In genomic region chr15:102025136-102025872, GRCm38 (mm10) we compare ENCODE assay signal across 9 mouse cellular contexts. TPM values are rescaled to one million over a fixed set of nuclear protein-coding genes. Genes with fewer than 3 reads are reported as not detected.
DNase-seq lines count a peak whose midpoint lies in the region; ATAC-seq and TF ChIP-seq lines count a peak whose summit lies in the region.
"Had no signal": no experiment of that assay in that cellular context is flagged by ENCODE, and none has a peak within 500 bp of the region (broad histone marks: within the 10 kb centered on the region; RNA-seq: fewer than 3 reads in every experiment).

No protein-coding gene starts in this region.

- no peaks in the 10 kb centered on the region for H3K36me3 ChIP-seq in kidney, postnatal 0 days (ENCODE audit: insufficient read depth, low read length)
- no peaks in the 10 kb centered on the region for H3K36me3 ChIP-seq in forebrain, embryonic 13.5 days (ENCODE audit: poor library complexity, severe bottlenecking)
- no peaks in the 10 kb centered on the region for H3K36me3 ChIP-seq in limb, embryonic 11.5 days (ENCODE audit: control insufficient read depth, insufficient read depth, low read length)
- no peaks in the 10 kb centered on the region for H3K36me3 ChIP-seq in neural tube, embryonic 15.5 days

- TF ChIP-seq CTCF in kidney, postnatal 0 days (IDR thresholded peaks at IDR 0.05; ENCODE audit: low read depth), result no peak

- H3K9ac ChIP-seq in kidney, postnatal 0 days (ENCODE audit: low read depth, low read length), result peak overlapping the region; percentile 32
- peak overlapping the region; percentile 45; the same call in 1 of the 2 replicates for H3K9ac ChIP-seq in forebrain, embryonic 13.5 days
- H3K9ac ChIP-seq in limb, embryonic 11.5 days (ENCODE audit: low read length), result peak overlapping the region; percentile 45; the same call in 1 of the 2 replicates
- H3K9ac ChIP-seq in neural tube, embryonic 15.5 days (replicated peaks), result no peak overlapping the region

- peak overlapping the region; percentile 42 for H3K4me2 ChIP-seq in kidney, postnatal 0 days (ENCODE audit: low read length)
- peak overlapping the region; percentile 33 for H3K4me2 ChIP-seq in forebrain, embryonic 13.5 days
- peak overlapping the region; percentile 27 for H3K4me2 ChIP-seq in limb, embryonic 11.5 days (ENCODE audit: low read depth, severe bottlenecking)
- H3K4me2 ChIP-seq in neural tube, embryonic 15.5 days, result peak overlapping the region; percentile 32

- 9% methylated on average over 22 of the region's 22 CpGs for WGBS in kidney, postnatal 0 days
- WGBS in forebrain, embryonic 13.5 days, result 4% methylated on average over 22 of the region's 22 CpGs
- 4% methylated on average over 21 of the region's 22 CpGs for WGBS in limb, embryonic 11.5 days
- whole genome bisulfite sequencing in neural tube, embryonic 15.5 days, result 12% methylated on average over 22 of the region's 22 CpGs

- H3K4me3 ChIP-seq in kidney, postnatal 0 days (replicated peaks; ENCODE audit: low read depth, low read length), result 0 out of 2 replicates have a peak overlapping the region, but pooled peaks have one; percentile 16
- H3K4me3 ChIP-seq in forebrain, embryonic 13.5 days, result 0 out of 2 replicates have a peak overlapping the region, but pooled peaks have one; percentile 6
- no peak overlapping the region for H3K4me3 ChIP-seq in limb, embryonic 11.5 days (ENCODE audit: low read depth, low read length)
- no peak overlapping the region for H3K4me3 ChIP-seq in neural tube, embryonic 15.5 days (replicated peaks)

- no peaks in the 10 kb centered on the region for H3K9me3 ChIP-seq in kidney, postnatal 0 days (replicated peaks; ENCODE audit: low read length)
- no peaks in the 10 kb centered on the region for H3K9me3 ChIP-seq in forebrain, embryonic 13.5 days (replicated peaks)
- H3K9me3 ChIP-seq in limb, embryonic 11.5 days (ENCODE audit: control insufficient read depth, low read length), result no peaks in the 10 kb centered on the region
- no peaks in the 10 kb centered on the region for H3K9me3 ChIP-seq in neural tube, embryonic 15.5 days (replicated peaks)

- DNase-seq in kidney, postnatal 0 days (ENCODE audit: low spot score), result peak; percentile 50
- DNase-seq in kidney, adult 9 months, result no peak
- DNase-seq in limb, embryonic 11.5 days (ENCODE audit: low spot score), result peak; percentile 56
- DNase-seq in cerebellum, adult 18-20 months, result no peak
- no peak for DNase-seq in spleen, postnatal 4 days (ENCODE audit: low spot score in 2 of 2)
- no peak for DNase-seq in urinary bladder, postnatal 36 days (ENCODE audit: low spot score in 2 of 2)

- H3K4me1 ChIP-seq in kidney, postnatal 0 days (replicated peaks; ENCODE audit: insufficient read depth, low read length), result peaks cover 20% of the 10 kb centered on the region
- H3K4me1 ChIP-seq in forebrain, embryonic 13.5 days, result peaks cover 18% of the 10 kb centered on the region
- H3K4me1 ChIP-seq in limb, embryonic 11.5 days (ENCODE audit: control insufficient read depth, insufficient read depth, low read length), result peaks cover 16% of the 10 kb centered on the region
- H3K4me1 ChIP-seq in neural tube, embryonic 15.5 days, result peaks cover 20% of the 10 kb centered on the region

- H3K27me3 ChIP-seq in kidney, postnatal 0 days (ENCODE audit: insufficient read depth, low read length), result no peaks in the 10 kb centered on the region
- H3K27me3 ChIP-seq in forebrain, embryonic 13.5 days, result peaks cover 57% of the 10 kb centered on the region
- H3K27me3 ChIP-seq in limb, embryonic 11.5 days (ENCODE audit: control insufficient read depth, insufficient read depth, low read length), result peaks cover 29% of the 10 kb centered on the region
- peaks cover 54% of the 10 kb centered on the region for H3K27me3 ChIP-seq in neural tube, embryonic 15.5 days (replicated peaks)
- H3K27me3 ChIP-seq: Patski had no signal

- ATAC-seq in kidney, postnatal 0 days (replicated peaks; ENCODE audit: low FRiP score, low read depth), result peak; percentile 40; the same call in 1 of the 2 replicates
- no peak for ATAC-seq in forebrain, embryonic 13.5 days
- ATAC-seq in limb, embryonic 11.5 days (ENCODE audit: insufficient number of reproducible peaks, low FRiP score, low TSS enrichment, low read depth), result no peak
- no peak for ATAC-seq in neural tube, embryonic 15.5 days (ENCODE audit: low FRiP score)
- ATAC-seq: Patski had no signal

- H3K27ac ChIP-seq in kidney, postnatal 0 days, result peak overlapping the region; percentile 73
- H3K27ac ChIP-seq in forebrain, embryonic 13.5 days, result no peak overlapping the region
- H3K27ac ChIP-seq in limb, embryonic 11.5 days (replicated peaks; ENCODE audit: low read depth, low read length), result no peak overlapping the region
- H3K27ac ChIP-seq in neural tube, embryonic 15.5 days (replicated peaks), result no peak overlapping the region

RNA-seq across cellular contexts. Expression of gene Krt18, which starts 2.7 kb away (rescaled TPM):
- polyA plus RNA-seq in kidney, postnatal 0 days (2015; fragmentation: Nextera tagmentation; extraction: Ambion mirVana), result 252 and 256 TPM in 2 replicates
- polyA plus RNA-seq in forebrain, embryonic 13.5 days (2015; fragmentation: Nextera tagmentation; extraction: Ambion mirVana), result 2.4 and 6.3 TPM in 2 replicates
- 26.8 and 30.1 TPM in 2 replicates for polyA plus RNA-seq in limb, embryonic 11.5 days (2014; fragmentation: Nextera tagmentation; extraction: Ambion mirVana)
- 1.9 and 300 TPM in 2 replicates for polyA plus RNA-seq in neural tube, embryonic 15.5 days (2015; fragmentation: Nextera tagmentation; extraction: Ambion mirVana)

RNA-seq across cellular contexts. Expression of gene Krt8, which starts 21.0 kb away (rescaled TPM):
- 305 and 333 TPM in 2 replicates for polyA plus RNA-seq in kidney, postnatal 0 days (2015; fragmentation: Nextera tagmentation; extraction: Ambion mirVana)
- 1.7 and 2.6 TPM in 2 replicates for polyA plus RNA-seq in forebrain, embryonic 13.5 days (2015; fragmentation: Nextera tagmentation; extraction: Ambion mirVana)
- 21.3 and 22.7 TPM in 2 replicates for polyA plus RNA-seq in limb, embryonic 11.5 days (2014; fragmentation: Nextera tagmentation; extraction: Ambion mirVana)
- polyA plus RNA-seq in neural tube, embryonic 15.5 days (2015; fragmentation: Nextera tagmentation; extraction: Ambion mirVana), result 2.2 and 297 TPM in 2 replicates

RNA-seq across cellular contexts. Expression of gene Eif4b, which starts 48.3 kb away (rescaled TPM):
- polyA plus RNA-seq in kidney, postnatal 0 days (2015; fragmentation: Nextera tagmentation; extraction: Ambion mirVana), result 96.1 and 102 TPM in 2 replicates
- 90.5 and 102 TPM in 2 replicates for polyA plus RNA-seq in forebrain, embryonic 13.5 days (2015; fragmentation: Nextera tagmentation; extraction: Ambion mirVana)
- polyA plus RNA-seq in limb, embryonic 11.5 days (2014; fragmentation: Nextera tagmentation; extraction: Ambion mirVana), result 131 and 141 TPM in 2 replicates
- 72.6 and 87.1 TPM in 2 replicates for polyA plus RNA-seq in neural tube, embryonic 15.5 days (2015; fragmentation: Nextera tagmentation; extraction: Ambion mirVana)

Comparison
In these comparisons a context has a peak if more than half of its experiments do, and no peak if none do; other contexts are left out.
1. DNase-seq: peak in kidney, postnatal 0 days (single experiment) and limb, embryonic 11.5 days (single experiment); none in kidney, adult 9 months (single experiment), cerebellum, adult 18-20 months (0 of 2), spleen, postnatal 4 days (0 of 2) and urinary bladder, postnatal 36 days (0 of 2).
2. H3K4me3 ChIP-seq: peak in kidney, postnatal 0 days (single experiment) and forebrain, embryonic 13.5 days (single experiment); none in limb, embryonic 11.5 days (single experiment) and neural tube, embryonic 15.5 days (single experiment).
3. Peak in every context shown above with its lines, with median percentiles within 50 percentile points of each other: H3K4me2 ChIP-seq.